Mouse (Mus musculus): ENCODE results near the gene Rhbdl1. TPM values are rescaled to one million over a fixed set of nuclear protein-coding genes. Genes with fewer than 3 reads are reported as not detected.

Gene Rhbdl1
- total RNA-seq, 2 experiments from 2014 or later, result 1.2 to 2.2 TPM

DNA sequence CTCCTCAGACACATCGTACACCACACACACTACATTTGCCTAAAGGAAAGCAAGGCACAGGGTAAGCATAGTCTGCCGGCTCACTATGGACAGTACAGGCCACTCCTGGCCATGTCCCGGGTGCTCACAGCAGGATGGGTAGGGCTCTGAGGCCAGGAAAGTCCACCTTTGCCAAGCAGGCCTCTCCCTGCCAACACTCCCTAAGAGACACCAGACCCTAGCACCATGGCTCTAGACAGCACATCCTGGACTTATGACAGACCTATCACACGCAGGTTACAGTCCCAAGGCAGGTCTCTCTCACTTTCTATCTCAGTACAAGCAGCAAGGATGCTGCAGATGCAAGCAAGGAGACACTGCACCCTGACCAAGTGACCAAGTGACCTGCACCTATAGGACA lies 6.0 kb upstream of the Rhbdl1 start:
- DNase-seq (ENCODE audit: low spot score), result no peak
- intact Hi-C loops (cut with DNase I), result no loop called here

DNA sequence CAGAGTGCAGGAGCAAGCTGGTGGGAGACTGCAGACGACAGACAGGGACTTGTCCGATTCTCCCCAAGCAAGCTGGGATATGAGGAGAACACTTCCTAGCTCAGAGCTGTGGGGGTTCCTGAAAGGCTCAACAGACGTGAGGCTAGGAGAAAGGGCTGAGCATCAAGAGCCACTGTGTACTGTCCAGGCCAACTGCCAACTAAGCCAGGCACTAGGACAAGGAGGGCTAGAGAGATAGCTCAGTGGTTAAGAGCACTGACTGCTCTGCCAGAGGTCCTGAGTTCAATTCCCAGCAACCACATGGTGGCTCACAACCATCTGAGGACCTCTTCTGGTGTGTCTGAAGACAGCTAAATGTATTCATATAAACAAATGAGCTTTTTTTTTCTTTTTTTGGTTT lies 5.4 kb upstream of the Rhbdl1 start:
- DNase-seq (ENCODE audit: low spot score), result no peak
- intact Hi-C loops (cut with DNase I), result no loop called here

DNA sequence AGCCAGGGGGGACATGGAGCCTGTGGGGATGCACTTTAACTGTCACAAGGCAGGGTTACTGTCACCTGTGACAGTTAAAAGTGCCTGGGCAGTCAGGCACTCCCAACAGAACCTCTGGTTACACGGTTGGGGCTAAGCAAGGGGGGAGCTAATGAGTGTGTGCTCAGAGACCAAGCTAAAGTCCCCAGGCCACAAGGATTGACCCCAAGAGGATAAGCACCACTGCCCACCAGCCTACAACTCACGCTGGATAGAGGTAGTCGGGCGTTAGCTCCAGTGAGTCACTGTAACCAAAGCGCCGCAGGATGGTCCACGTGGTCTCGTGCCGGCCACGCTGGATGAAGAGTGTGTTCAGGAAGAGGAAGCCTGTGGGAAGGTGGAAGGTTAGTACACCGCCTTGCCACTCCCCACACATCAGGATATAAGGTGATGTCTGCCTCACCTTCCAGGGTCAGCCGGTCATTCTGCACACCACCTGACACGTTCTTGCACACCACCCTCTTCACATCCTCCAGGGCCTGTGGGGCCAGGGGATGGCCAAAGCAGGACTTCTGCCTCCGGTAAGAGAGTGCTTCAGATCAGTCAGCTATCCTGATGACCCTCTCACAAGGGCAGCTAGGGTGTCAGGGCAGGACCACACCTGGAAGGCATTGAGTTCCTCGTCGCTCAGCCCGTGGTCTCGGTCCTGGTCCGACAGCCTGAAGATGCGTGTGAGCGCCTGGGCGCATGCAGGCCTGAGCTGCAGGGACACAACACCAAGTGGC lies 4.2 kb upstream of the Rhbdl1 start, which contains the start of gene Gm20683:
Gm20683 (minus strand) TSS at position 647 of the 764 bp plus-strand sequence.
- no peak for DNase-seq (ENCODE audit: low spot score)
- intact Hi-C loops (cut with DNase I), result no loop called here

DNA sequence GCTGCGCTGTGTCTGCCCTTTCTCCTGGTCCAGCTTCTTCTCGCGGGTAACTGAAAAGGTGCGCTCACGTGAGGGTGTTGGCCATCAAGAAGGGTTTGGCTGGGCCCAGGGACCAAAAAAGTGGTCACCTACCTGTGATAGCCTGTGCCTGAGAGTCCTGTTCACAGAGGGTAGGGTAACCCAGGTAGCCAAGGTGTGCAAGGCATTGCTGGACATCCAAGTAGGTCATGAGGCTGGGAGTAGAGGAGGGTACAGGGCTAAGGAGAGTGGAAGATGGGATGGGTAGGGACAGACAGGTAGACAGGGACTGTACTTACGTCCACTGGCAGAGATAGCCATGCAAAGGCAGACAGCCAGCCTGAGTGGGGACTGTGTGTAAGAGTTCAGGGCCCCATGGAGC lies 3.4 kb upstream of the Rhbdl1 start:
- DNase-seq (ENCODE audit: low spot score), result no peak
- intact Hi-C loops (cut with DNase I), result no loop called here

DNA sequence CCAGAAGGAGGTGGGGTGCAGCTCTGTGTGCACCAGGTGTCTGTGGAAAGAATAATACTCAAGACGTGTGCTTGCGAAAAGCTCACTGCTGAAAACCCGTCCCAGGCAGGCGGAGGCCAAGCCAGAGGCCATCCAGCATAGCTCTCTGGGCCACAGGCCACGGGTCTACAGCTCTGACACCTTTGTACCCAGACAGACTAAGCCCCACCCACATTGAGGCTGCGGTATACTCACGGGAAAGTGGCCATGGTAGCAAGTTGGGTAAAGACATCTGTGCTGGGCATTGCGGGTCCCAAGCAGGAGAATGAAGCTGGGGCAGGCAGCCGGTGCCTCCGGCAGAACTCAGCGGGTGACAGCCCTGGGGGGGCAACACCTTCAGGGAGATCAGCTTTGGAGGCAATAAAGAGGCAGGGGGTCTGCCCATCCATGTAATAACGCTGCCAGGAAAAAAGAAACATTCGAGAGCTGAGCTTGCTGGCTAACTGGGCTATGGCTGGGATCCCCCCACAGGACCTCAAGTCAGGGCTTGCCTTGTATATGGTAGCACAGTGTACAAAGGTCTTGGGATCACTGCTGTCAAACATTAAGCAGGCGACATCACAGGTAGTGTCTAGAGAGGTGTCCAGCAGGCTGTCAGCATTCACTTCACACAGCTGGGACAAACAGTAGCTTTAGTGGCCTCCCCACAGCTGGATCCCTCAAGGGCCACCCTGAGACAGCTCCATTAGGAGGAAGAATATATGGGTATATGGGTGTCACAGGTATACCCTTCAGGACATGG lies 2.5 kb upstream of the Rhbdl1 start:
- intact Hi-C loops (cut with DNase I), result no loop called here
- DNase-seq (ENCODE audit: low spot score), result no peak

DNA sequence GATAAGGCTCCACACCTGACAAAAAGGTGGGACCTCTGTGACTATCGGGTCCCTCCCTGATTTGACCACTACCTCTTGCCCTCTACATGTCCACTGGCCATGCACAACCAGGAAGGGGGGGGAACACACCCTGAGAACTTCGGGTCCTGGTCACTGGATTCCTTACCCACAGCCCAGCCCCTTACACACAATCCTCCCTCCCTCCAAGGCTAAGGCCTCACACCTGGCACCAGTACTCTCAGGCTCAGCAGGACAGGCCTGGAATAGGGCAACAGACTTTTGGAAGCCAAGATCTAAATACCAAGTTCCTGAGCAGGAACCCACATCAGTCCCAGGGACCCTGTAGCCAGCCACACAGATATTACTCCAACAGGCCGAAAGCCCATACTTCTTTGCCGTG lies 1.8 kb upstream of the Rhbdl1 start:
- DNase-seq (ENCODE audit: low spot score), result no peak

DNA sequence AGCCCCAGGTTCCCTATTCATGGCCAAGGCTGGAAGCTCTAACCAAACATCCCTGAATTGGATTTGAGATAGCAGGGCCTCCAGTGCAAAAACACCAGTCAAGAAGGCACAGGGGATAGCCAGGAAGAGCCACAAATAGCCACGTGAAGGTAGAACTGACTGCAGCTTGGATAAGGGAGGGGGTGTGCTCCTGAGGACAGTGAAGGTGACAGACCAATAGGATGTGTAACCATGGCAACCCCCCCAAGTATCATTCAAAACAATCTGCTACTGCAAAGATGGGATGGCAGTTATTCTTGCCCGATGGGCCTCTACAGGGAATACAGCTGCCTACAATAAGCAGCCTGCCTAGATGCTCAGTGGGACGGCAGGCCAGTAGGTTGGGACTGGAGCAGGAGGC lies 438 bp upstream of the Rhbdl1 start:
- DNase-seq (ENCODE audit: low spot score), result no peak
- intact Hi-C loops (cut with DNase I), result no loop called here

More for the DNA sequence above, 1.8 kb upstream of the Rhbdl1 start:
- intact Hi-C loops (cut with DNase I), result no loop called here

DNA sequence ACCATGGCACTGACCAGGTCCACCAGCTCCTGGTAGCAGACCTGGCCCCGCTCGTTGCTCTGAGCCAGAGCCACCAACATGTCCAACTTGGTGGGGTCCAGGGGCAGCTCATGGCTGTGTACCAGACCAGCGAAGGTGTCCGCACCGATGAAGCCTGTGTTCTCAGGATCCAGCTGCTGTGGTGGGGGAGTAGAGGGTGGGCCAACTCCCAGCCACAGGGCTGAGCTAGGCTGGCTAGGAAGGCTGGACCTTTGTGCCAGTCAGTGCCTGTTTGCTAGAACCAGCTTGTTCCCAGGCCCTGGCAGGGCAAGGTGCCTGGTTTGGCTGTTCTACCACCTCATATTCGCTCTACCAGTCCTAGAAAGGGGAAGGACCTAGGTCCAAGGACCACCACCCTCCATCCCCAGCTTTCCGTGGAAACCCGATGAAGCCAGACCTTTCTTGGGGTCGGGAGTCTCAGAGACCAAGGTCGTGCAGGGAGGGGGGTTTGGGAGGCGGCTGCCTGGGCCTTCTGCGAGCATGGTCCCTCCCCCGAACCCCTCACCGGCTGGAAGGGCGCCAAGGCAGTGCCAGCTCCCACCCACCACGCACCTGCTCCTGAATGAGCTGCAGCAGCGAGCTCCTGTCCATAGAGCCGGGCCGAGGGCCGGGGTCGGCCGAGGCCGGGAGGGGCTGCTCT lies 559 bp downstream of the Rhbdl1 start:
- DNase-seq (ENCODE audit: low spot score), result no peak
- intact Hi-C loops (cut with DNase I), result no loop called here

DNA sequence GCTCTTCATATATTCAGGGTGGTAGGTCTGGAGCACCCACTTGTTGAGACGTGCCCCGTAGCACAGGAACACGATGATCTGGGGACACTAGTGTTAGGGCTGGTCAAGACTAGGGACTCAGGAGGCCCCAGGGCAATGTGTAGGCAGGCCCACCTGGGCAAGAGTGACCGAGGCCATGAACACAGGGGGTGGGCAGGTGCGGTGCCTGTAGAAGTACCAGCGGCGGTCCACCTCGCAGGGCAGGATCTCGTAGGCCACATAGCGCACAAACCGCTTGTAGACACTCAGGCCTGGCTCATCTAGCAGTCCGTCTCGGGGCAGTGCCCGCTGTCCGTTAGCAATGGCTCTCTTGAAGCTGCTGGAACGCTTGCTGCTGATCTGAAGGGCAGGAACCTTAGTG lies 1.3 kb downstream of the Rhbdl1 start:
- intact Hi-C loops (cut with DNase I), result no loop called here
- DNase-seq (ENCODE audit: low spot score), result no peak

DNA sequence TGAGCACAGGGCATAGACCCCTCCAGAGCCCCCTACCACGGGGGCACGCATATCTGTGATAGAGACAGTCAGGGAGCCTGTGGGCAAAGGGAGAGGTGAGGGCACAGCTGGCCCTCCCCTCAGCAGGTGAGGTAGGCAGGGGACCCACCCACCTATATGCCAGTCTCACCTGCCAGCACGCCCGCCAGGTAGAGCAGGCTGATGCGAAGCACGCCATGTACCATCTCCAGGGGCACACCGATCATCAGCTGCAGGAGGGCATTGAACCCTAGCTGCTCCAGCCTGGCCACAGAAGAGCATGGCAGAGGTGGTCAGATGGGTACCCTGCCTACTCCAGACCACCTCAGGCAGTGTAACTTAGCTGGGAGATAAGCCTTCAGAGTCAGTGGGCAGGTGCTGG lies 1.8 kb downstream of the Rhbdl1 start:
- DNase-seq (ENCODE audit: low spot score), result no peak
- intact Hi-C loops (cut with DNase I), result no loop called here

DNA sequence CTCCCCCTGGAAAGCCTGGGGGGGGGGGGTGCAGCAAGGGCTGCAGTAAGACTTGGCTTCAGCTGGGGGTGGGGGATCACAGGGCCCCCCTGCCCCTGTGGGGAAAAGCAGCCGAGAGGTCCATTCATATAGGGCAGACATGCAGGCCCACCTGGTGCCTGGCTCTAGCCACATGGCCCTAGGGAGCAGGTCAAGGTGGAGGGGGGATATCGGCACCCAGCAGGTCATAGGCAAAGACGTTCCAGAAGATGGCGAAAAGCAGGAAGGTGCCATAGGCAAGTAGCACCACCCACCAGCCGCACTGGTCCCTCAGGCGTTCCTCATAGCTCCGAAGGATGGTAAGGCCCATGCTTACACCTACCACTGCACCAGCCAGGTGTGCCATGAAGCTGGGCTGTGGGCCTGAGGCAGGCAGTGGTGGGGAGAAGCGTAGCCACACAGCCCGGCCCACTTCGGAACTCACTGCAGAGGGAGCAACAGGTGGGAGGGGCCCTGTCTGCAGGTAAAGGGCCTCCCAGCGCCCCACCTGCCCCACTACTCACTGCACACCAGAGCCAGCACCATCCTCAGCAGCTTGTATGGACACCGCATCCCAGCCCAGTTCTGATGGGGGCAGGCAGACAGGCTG lies 2.4 kb downstream of the Rhbdl1 start:
- intact Hi-C loops (cut with DNase I), result loop anchor here (5.0 kb wide), 1 partner anchor 33 kb away; the partner anchor contains the start of gene Mcrip2
- no peak for DNase-seq (ENCODE audit: low spot score)

DNA sequence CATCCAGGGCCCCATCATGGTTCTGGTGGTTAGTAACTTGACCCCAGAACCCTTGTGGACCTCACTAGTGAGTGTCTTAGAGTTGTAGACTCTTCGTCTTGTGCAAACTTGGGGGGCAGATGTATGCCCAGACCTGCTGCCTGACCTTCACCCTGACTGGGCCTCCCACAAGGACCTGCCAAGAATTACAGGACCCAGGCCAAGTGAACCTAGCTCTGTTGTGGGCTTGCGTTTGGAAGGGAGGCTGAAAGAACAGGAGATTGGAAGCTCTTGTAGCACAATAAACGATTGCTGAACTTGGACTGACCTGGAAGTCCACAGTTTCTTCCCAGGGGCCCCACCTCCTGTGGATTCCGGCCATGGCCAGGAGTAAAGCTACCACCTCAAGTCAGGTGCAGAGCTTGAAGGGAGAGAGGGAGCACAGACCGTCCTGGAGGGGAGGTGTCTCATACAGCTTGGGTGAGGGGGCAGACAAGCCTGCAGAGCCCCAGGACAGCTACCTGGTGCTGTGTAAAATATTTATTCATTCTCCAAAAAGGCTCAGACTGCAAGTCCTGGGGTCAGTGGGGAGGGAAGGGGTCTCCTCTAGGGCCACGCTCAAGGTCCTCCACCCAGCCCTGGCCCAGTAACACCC lies 3.0 kb downstream of the Rhbdl1 start:
- no peak for DNase-seq (ENCODE audit: low spot score)
- intact Hi-C loops (cut with DNase I), result loop anchor here (5.0 kb wide), 1 partner anchor 33 kb away; the partner anchor contains the start of gene Mcrip2

DNA sequence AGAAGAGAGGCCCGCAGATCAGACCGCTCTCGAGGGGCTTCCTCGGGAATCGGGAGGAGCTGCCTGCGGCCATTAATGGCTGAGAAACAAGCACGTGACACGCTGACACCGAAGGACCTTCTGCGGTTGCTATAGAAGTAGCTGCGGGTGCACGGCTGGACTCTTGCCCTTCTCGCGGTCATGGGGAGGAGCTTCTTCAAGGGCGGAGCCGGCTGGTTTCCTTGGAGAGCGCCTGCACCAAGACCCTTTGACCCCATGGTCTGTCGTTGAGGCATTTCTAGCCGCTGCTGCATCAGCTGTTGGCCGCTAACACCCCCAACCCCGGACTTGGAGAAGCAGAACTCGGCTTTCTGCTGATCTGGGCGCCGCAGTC lies 3.8 kb downstream of the Rhbdl1 start, which contains the start of gene Stub1:
Stub1 (minus strand) TSS at position 114 of the 373 bp plus-strand sequence.
- intact Hi-C loops (cut with DNase I), result loop anchor here (5.0 kb wide), 1 partner anchor 34 kb away; the partner anchor contains the start of gene Mcrip2
- DNase-seq (ENCODE audit: low spot score), result peak; percentile 88

DNA sequence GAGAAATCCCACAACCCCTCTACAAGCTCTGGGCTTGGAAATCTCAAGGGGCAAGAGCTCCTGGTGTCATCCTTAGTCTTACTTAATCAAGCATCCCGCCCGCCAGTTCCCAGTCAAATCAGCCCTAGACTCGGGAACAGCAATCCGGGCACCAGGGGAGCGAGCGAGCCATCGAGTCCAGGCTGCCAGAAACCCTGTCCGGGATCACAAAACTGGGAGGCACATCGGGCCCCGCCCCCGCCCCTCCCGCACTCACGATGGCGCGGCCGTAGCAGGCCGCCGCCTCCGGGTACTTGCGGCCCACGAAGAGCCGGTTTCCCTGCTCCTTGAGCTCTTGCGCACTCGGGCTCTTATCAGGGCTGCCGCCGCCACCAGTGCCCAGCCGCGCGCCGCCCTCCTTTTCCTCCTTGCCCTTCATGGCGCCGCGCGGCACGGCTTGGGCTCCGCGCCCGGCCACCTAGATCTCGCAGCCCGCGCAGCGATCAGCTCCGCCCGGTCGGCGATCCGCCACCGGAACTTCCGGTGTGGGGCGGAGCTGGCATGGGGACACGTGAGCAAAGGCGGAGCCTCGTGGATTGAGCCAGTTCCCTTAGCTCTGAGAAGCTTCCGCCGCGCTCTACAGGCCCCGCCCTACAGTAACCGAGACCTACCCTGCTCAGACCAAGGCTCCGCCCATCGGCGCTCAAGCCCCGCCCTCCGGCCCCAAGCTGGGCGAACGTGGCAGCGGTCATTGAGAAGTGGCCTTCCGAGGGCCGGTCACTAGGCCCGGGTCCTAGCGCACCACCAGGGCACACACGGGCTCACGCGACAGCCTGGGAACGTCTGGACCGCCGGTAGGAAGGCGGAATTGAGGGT lies 4.4 kb downstream of the Rhbdl1 start:
- peak; percentile 99 for DNase-seq (ENCODE audit: low spot score)
- intact Hi-C loops (cut with DNase I), result loop anchor here (5.0 kb wide), 1 partner anchor 35 kb away; the partner anchor contains the start of gene Mcrip2

DNA sequence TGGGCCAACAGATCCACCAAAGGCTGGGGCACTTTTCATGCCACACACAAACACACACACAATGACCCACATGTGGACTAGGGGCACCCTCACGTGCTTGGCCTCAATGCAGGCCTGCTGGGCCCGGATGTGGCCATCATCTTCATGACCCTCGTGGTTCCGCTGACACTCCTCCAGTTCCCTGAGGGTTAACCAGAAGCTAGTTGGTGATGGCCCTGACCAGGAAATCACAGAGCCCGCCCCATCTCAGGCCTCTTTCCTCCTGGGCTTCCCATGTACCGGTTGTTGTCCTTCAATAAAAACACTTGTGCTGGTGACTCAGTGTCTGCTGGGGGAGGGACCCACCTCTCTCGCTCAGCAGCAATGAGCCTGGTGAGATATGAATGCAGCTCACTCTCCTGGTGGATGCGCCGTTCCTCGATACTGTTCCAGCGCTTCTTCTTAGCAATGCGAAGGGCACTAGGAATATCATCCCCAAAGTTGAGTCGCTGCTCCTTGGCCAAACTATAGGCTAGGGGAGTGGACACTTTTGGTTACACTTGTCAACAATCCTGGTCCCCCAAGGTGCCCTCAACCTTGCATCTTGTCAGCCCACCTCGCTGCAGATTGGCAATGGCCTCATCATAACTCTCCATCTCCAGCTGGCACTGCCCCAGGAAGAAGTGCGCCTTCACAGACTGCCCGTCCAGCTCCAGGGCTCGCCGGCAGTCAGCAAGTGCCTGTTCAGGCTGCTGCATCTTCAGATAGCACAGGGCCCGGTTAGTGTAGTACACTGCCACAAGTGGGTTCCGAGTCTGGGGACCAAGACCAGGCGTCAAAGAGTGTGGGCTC lies 5.4 kb downstream of the Rhbdl1 start:
- no peak for DNase-seq (ENCODE audit: low spot score)
- intact Hi-C loops (cut with DNase I), result loop anchor here (5.0 kb wide), 1 partner anchor 36 kb away; the partner anchor contains the start of gene Mcrip2

DNA sequence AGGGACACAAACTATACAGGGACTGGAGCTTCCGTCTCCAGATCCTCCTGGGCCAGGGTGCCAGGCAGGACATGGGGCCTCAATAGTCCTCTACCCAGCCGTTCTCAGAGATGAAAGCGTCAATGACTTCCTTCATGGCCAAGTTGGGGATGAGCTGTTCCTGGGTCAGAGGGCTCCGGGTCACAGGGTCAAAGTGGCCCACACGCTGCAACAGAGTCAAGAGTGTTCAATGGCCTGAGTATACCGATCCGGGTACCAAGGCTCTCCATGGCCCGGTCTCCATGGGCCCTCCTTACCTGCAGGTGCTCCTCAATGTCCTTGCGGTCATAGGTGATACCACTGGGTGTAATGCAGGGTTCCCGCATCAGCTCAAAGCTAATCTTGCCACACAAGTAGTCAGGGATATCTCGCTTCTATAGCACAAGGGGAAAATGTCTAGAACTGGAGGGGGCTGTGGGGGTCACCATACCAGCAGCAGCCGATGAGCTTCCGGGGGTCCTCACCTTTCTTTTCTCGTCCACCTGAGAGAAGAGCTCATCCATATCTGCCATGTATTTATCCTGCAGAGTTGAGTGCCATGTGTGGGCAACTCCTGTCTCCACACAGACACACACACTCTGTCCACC lies 6.2 kb downstream of the Rhbdl1 start:
- intact Hi-C loops (cut with DNase I), result loop anchor here (5.0 kb wide), 1 partner anchor 36 kb away; the partner anchor contains the start of gene Mcrip2
- no peak for DNase-seq (ENCODE audit: low spot score)

DNA sequence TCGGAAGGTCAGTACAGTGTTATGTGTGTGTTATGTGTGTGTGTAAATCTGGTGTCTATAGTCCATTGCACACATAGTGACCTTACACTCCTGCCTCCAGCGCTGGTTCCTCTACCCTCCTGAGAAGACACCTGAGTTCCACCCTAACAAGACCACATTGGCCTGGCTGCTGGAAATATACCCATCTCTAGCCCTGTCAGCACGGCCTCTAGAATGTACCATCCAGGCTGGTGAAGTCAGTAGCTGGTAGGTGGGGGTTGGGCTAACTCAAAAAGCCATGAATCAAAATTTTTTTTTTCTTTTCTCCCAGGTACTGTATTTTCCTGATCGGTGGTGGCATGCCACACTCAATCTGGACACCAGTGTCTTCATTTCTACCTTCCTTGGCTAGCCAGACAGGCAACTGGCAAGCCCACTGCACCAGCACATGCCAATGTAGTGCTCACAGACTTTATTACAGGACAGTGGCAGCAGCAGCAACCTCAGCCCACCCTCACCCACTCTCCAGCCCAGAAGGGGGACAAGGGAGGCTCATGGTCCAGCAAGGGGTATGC lies 6.8 kb downstream of the Rhbdl1 start:
- intact Hi-C loops (cut with DNase I), result loop anchor here (5.0 kb wide), 1 partner anchor 37 kb away; the partner anchor contains the start of gene Mcrip2
- DNase-seq (ENCODE audit: low spot score), result no peak
